Mouse (Mus musculus): ENCODE measurements around the gene Flnc. TPM values are rescaled to one million over a fixed set of nuclear protein-coding genes. Genes with fewer than 3 reads are reported as not detected.

The Flnc gene
- total and polyA plus RNA-seq, 2 experiments from 2014 or later, result 1.2 to 11.1 TPM

GRCm38 (mm10) chr6:29474736-29475135 is 41.7 kb downstream of the Flnc start:
- WGBS, result 68% methylated on average over 2 of the region's 2 CpGs
- Histone ChIP-seq H3K27me3 (ENCODE audit: insufficient read depth, low read length) (no peaks in the 10 kb centered on the region), H3K9ac (replicated peaks; ENCODE audit: low read length, poor library complexity, severe bottlenecking) (no peak overlapping the region), H3K4me1 (ENCODE audit: insufficient read depth, low read length) (peaks cover 4% of the 10 kb centered on the region; the same call in 1 of the 2 replicates), H3K4me2 (ENCODE audit: low read depth, low read length, poor library complexity, severe bottlenecking) (peak overlapping the region; percentile 55; the same call in 1 of the 2 replicates), H3K27ac (ENCODE audit: low read depth, low read length) (no peak overlapping the region), H3K9me3 (ENCODE audit: low read length) (no peaks in the 10 kb centered on the region), H3K4me3 (ENCODE audit: low read depth, low read length) (no peak overlapping the region), H3K36me3 (ENCODE audit: insufficient read depth, low read length) (peaks cover 15% of the 10 kb centered on the region)
- no peak for TF ChIP-seq CTCF (IDR thresholded peaks at IDR 0.05)
- ATAC-seq (ENCODE audit: low FRiP score) (no peak), DNase-seq (ENCODE audit: low spot score) (no peak)

GRCm38 (mm10) chr6:29482691-29483090 is 49.6 kb downstream of the Flnc start:
- peaks cover 17% of the 10 kb centered on the region; the same call in 1 of the 2 replicates for H3K27me3 ChIP-seq (ENCODE audit: insufficient read depth, low read length)
- 93% methylated on average over 13 of the region's 13 CpGs for WGBS
- ATAC-seq (ENCODE audit: low FRiP score), result no peak

GRCm38 (mm10) chr6:29484716-29485559 is 51.9 kb downstream of the Flnc start:
- H3K4me3 ChIP-seq (ENCODE audit: low read depth, low read length), result peak overlapping the region; percentile 18; the same call in 1 of the 2 replicates
- ATAC-seq (ENCODE audit: low FRiP score) (peak; percentile 36), DNase-seq (ENCODE audit: low spot score) (peak; percentile 75)
- H3K4me2 ChIP-seq (ENCODE audit: low read depth, low read length, poor library complexity, severe bottlenecking), result peak overlapping the region; percentile 41
- peaks cover 17% of the 10 kb centered on the region; the same call in 1 of the 2 replicates for H3K27me3 ChIP-seq (ENCODE audit: insufficient read depth, low read length)
- TF ChIP-seq CTCF (IDR thresholded peaks at IDR 0.05), result peak; percentile 91
- H3K9me3 ChIP-seq (ENCODE audit: low read length), result no peaks in the 10 kb centered on the region
- no peaks in the 10 kb centered on the region for H3K36me3 ChIP-seq (ENCODE audit: insufficient read depth, low read length)
- H3K27ac ChIP-seq (ENCODE audit: low read depth, low read length), result no peak overlapping the region
- H3K9ac ChIP-seq (replicated peaks; ENCODE audit: low read length, poor library complexity, severe bottlenecking), result no peak overlapping the region
- H3K4me1 ChIP-seq (ENCODE audit: insufficient read depth, low read length), result no peaks in the 10 kb centered on the region
- 8% methylated on average over 25 of the region's 26 CpGs for WGBS

More at GRCm38 (mm10) chr6:29482691-29483090, 49.6 kb downstream of the Flnc start:
- Histone ChIP-seq H3K4me1 (ENCODE audit: insufficient read depth, low read length) (no peaks in the 10 kb centered on the region), H3K4me2 (ENCODE audit: low read depth, low read length, poor library complexity, severe bottlenecking) (no peak overlapping the region), H3K27ac (ENCODE audit: low read depth, low read length) (no peak overlapping the region), H3K9me3 (ENCODE audit: low read length) (no peaks in the 10 kb centered on the region), H3K9ac (replicated peaks; ENCODE audit: low read length, poor library complexity, severe bottlenecking) (no peak overlapping the region), H3K4me3 (ENCODE audit: low read depth, low read length) (no peak overlapping the region), H3K36me3 (ENCODE audit: insufficient read depth, low read length) (no peaks in the 10 kb centered on the region)
- DNase-seq (ENCODE audit: low spot score), result no peak
- no peak for TF ChIP-seq CTCF (IDR thresholded peaks at IDR 0.05)

GRCm38 (mm10) chr6:29485951-29486350 is 52.9 kb downstream of the Flnc start:
- no peaks in the 10 kb centered on the region for H3K9me3 ChIP-seq (ENCODE audit: low read length)
- TF ChIP-seq CTCF (IDR thresholded peaks at IDR 0.05), result no peak
- no peaks in the 10 kb centered on the region for H3K4me1 ChIP-seq (ENCODE audit: insufficient read depth, low read length)
- no peak for DNase-seq (ENCODE audit: low spot score)
- no peak overlapping the region for H3K4me3 ChIP-seq (ENCODE audit: low read depth, low read length)
- H3K4me2 ChIP-seq (ENCODE audit: low read depth, low read length, poor library complexity, severe bottlenecking), result no peak overlapping the region
- H3K27ac ChIP-seq (ENCODE audit: low read depth, low read length), result no peak overlapping the region
- peaks cover 17% of the 10 kb centered on the region; the same call in 1 of the 2 replicates for H3K27me3 ChIP-seq (ENCODE audit: insufficient read depth, low read length)
- ATAC-seq (ENCODE audit: low FRiP score), result no peak
- no peaks in the 10 kb centered on the region for H3K36me3 ChIP-seq (ENCODE audit: insufficient read depth, low read length)
- no peak overlapping the region for H3K9ac ChIP-seq (replicated peaks; ENCODE audit: low read length, poor library complexity, severe bottlenecking)
- 47% methylated on average over 2 of the region's 2 CpGs for whole genome bisulfite sequencing

- H3K4me3 ChIP-seq (ENCODE audit: low read depth, low read length), result no peak overlapping the region
- no peaks in the 10 kb centered on the region for H3K9me3 ChIP-seq (ENCODE audit: low read length)
- ATAC-seq (ENCODE audit: low FRiP score), result no peak
- 90% methylated on average over 4 of the region's 4 CpGs for WGBS
- H3K27ac ChIP-seq (ENCODE audit: low read depth, low read length), result no peak overlapping the region
- H3K27me3 ChIP-seq (ENCODE audit: insufficient read depth, low read length), result peaks cover 17% of the 10 kb centered on the region
- H3K4me1 ChIP-seq (ENCODE audit: insufficient read depth, low read length), result peaks cover 9% of the 10 kb centered on the region; the same call in 1 of the 2 replicates
- 0 out of 2 replicates have a peak, but pooled peaks cover 3% of the 10 kb centered on the region for H3K36me3 ChIP-seq (ENCODE audit: insufficient read depth, low read length)
- no peak overlapping the region for H3K9ac ChIP-seq (replicated peaks; ENCODE audit: low read length, poor library complexity, severe bottlenecking)
- no peak for DNase-seq (ENCODE audit: low spot score)
- no peak for TF ChIP-seq CTCF (IDR thresholded peaks at IDR 0.05)
- H3K4me2 ChIP-seq (ENCODE audit: low read depth, low read length, poor library complexity, severe bottlenecking), result no peak overlapping the region
Observed at GRCm38 (mm10) chr6:29494101-29494500, 61.0 kb downstream of the Flnc start.

- Histone ChIP-seq H3K27me3 (ENCODE audit: insufficient read depth, low read length) (peaks cover 17% of the 10 kb centered on the region), H3K9ac (replicated peaks; ENCODE audit: low read length, poor library complexity, severe bottlenecking) (0 out of 2 replicates have a peak overlapping the region, but pooled peaks have one; percentile 4), H3K9me3 (ENCODE audit: low read length) (no peaks in the 10 kb centered on the region), H3K4me2 (ENCODE audit: low read depth, low read length, poor library complexity, severe bottlenecking) (no peak overlapping the region), H3K36me3 (ENCODE audit: insufficient read depth, low read length) (0 out of 2 replicates have a peak, but pooled peaks cover 3% of the 10 kb centered on the region), H3K27ac (ENCODE audit: low read depth, low read length) (no peak overlapping the region), H3K4me3 (ENCODE audit: low read depth, low read length) (no peak overlapping the region), H3K4me1 (ENCODE audit: insufficient read depth, low read length) (peaks cover 9% of the 10 kb centered on the region; the same call in 1 of the 2 replicates)
- no peak for TF ChIP-seq CTCF (IDR thresholded peaks at IDR 0.05)
- peak; percentile 15; the same call in 1 of the 2 replicates for ATAC-seq (ENCODE audit: low FRiP score)
- DNase-seq (ENCODE audit: low spot score), result no peak
- WGBS, result 17% methylated on average over 24 of the region's 25 CpGs
Observed at GRCm38 (mm10) chr6:29496270-29496669, 63.2 kb downstream of the Flnc start.

All from midbrain, postnatal 0 days (tissue).